Mouse (Mus musculus) fibroblast of lung, adult 2 months (primary cell): ENCODE data around the gene Ostf1.
"Not testable (repeated sequence)": the region's sequence is repeated elsewhere in the genome, so short reads cannot be mapped to it uniquely, and the experiment has no call there.

Source experiments
- DNase-seq: peaks from one replicate; pipeline ENCODE4 v3.0.0-alpha.2; 2011; ENCODE audit warnings: low read depth

Ostf1 gene

DNA sequence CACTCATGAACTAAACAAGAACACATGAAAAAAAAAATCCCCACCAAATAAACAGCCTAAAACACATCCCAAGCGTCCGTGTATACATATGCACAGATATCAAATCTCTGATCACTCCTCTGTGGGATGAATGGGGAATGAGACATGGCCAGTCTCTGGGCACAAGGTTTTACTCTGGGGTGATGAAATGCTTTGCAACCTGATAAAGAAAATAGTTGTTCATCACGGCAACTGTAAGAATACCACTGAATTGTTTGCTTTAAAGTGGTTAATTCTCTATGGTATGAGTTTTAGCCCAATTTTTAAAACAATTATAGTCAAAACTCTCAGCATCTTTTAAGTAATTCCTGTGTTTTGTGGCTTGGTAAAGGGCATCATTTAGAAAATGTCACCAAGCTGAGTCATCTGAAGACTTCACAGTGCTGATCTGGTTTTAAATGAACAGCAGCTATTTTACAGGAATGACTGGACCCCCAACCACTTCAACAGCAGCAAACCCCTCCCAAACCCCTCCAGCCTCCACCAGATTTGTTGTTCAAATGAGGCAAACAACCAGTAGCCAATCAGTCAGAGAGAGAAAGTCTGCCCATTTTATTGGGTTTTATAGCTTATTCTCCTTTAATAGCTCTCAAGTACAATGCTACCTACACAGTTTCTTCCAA lies 33.2 kb downstream of the Ostf1 start:
- DNase-seq, result no peak

DNA sequence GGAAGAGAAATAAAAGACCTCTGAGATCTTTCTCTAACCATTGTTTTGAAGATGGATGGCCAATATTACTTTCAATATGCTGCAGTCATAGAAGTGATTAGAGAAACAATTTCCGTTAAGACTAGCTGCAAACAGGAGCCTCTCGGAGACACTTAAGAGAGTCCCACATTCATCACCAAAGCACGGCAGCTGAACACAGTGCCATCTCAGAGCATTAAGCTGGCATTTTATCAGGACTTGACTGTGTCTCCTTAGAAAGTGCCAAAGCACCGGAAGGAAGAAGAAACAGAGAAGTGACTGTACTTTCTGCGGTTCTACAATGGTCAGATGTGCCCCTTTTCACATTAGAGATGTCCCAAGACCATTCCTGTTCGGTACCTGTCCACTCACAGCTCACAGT lies 33.9 kb downstream of the Ostf1 start:
- DNase-seq, result no peak

DNA sequence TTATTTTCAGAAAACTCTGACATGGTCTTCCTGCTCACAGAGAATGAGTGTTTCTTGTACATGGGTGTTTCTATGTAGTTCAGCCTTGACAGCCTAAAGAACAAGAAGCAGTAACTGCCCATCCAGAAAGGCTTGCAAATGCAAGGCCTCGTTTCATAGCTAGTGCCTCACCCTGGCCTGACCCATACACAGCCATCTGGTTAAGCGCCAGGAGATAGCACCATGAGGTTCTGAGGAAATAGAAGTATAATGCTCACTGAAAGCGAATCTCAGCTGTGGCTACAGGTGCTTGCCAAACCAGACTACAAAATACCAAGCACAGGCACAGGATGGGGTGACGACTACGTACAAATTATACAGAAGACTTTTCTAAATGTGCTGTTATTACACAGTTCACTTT lies 34.7 kb downstream of the Ostf1 start:
- DNase-seq, result no peak

DNA sequence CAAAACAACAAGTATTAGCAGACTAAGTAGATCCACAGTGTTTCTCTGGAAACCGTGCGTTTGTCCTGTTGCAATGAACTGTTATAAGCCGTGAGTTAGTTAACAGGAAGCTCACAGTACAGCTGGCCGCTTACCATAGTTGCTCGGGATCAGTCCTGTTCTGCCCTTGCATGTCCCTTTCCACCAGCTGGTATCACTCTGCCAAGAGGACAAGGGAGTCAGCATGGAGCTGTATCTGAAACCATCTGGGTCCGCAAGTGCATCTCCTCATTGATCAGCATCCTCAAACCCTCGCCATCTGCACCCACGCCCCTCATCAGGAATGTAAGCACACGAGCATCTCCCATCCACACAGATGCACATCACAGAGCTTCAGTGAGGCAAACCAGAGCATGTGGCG lies 37.9 kb downstream of the Ostf1 start:
- no peak for DNase-seq

DNA sequence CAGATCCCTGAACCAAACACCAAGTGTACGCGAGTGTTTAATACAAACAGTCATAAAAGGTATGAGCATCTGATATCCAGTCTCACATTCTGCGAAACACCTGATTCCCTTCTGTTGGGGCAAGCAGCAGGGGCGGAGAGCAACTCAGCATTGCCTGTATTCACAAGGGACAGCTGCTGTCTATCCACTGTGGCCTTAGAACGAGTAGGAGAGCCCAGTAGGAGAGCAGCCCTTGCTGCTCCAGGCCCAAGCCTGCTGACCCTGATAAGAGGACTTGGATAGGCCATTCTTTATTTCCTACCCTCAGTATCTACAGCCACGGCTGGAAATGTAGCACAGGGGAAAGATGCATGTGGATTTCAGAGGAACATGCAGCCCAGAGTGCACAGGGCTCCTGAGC lies 38.7 kb downstream of the Ostf1 start:
- DNase-seq, result no peak

DNA sequence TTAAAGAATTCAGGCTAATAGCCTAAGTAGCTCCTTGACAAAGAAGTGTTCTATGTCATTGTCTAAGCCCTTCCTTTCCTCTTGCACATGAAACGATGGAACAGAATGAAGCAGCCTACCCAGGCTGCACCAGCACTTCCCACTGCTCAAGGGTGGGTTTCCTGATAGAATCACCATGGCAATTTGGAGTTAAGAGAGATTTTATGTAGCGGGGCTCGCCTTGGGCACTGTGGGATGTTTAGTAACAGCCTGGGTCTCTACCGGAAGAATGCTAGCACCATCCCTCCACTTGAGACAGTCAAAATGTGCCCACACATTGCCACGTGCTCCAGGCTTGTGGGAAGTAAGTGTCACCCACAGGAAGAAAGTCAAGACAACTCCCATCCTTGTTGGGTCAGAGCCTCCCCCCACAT lies 40.7 kb downstream of the Ostf1 start:
- DNase-seq, result no peak

DNA sequence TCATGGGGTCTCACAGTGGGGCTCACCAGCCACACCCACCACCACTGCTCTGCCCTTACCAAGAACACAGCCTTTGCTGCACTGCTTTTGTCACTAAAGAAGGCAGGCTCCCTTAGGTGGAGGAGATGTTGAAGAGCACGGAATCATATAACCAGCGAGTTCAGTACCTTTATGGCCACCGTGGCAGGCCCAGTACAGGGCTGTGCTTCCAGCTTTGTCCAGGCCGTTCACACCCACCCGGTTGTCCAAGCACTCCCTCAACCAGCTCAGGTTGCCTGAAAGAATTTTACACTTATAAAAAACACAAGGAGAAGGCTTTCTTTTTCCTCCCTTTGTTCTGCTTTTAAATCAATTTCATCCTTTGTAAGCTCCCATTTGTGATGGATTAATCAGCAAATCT lies 41.4 kb downstream of the Ostf1 start:
- no peak for DNase-seq

DNA sequence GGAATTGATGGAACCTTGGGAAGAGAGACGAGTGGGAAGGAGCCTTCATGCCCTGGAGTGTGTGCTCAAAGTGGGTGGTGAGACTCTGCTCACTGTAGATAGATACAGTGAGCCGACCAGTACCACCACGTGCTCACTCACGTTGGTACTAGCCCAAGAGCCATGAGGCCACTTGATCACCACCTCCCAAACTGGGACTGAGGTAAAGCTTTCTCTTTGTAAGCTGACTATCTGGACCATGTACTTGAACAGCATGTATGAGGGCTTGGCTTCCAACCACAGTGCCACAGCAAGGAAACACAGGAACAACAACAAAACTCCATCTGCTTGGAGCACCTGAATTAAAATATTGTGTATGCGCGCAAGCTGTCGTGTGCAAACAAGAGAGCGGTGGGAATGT lies 42.3 kb downstream of the Ostf1 start:
- DNase-seq, result no peak

DNA sequence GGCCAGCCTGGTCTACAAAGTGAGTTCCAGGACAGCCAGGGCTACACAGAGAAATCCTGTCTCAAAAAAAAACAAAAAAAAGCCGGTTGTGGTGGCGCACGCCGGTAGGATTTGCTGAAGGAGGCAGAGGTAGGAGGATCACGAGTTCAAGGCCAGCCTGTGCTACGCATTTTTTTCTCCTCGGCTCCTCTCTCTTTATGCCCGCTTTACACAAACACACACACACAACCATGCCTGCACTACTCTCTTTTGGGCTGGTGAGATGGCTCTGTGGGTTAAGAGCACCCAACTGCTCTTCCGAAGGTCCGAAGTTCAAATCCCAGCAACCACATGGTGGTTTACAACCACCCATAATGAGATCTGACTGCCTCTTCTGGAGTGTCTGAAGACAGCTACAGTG lies 42.8 kb downstream of the Ostf1 start:
- DNase-seq, result not testable (repeated sequence)

DNA sequence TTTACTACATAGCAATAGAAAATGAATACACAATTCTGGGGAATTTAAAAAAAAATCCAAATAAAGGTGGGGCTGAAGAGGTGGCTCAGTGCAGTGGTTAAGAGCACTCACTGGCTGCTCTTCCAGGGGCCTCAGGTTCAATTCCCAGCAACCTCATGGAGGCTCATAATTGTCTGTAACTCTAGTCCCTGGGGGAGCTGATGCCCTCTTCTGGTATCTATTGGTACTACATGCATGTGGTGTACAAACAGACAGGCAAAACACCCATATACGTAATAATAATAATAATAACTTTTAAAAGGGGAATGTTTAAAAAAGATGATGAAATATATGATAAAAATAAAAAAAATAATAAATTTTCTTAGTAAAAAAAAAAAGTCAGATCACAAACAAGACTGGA lies 43.4 kb downstream of the Ostf1 start:
- DNase-seq, result no peak

DNA sequence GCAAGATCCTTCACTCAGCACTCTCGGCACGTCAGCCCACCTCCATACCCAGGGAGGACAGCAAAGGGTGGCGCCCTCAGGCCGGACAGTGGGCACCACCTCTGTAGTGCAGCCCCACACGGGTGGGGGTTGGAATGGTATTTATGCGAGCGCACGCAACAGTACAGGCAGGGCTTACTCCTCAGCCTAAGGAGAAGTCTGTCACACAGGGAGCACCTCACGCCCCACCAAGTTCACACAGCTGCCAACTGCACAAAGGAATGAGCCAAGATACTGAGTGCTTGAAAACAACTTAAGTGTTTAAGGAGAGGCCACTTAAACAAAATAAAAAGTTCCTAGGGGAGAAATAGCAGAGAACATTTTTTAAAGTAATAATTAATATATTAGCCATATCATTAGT lies 44.5 kb downstream of the Ostf1 start:
- no peak for DNase-seq

DNA sequence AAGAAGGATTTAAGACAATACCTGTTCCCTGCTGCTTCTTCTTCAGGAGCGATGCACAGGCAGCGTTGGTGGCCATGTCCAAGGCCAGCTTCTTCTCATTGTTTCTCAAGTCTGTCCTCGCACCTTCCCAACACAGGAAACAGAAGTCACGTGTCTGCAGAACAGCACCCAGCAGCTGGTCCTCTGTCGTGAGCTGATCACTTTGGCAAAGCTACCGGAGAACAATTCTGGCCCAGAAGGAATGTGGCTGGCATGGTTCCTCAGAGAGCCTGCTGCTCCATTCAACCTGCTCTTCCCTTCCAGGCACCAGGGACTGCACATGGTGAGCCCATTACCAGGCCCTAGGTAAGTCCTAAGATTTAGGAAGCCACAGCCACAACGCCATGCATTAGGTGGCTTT lies 47.0 kb downstream of the Ostf1 start:
- DNase-seq, result no peak

DNA sequence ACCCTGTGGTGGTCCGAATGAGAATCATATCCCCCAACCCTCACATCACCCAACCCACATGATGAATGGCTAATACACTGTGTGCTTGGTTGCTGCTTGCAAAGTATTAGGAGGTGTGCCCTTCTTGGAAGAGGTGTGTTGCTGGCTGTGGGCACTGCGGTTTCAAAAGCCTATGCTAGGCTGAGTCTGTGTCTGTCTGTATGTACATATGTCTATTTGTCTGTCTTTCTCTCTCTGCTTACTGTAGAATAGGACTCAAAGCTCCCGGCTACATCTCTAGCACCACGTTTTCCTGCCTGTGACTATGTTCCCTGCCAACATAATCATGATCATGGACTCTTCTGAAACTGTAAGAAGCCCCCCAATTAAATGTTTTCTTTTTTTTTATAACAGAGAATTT lies 47.9 kb downstream of the Ostf1 start:
- DNase-seq, result no peak

DNA sequence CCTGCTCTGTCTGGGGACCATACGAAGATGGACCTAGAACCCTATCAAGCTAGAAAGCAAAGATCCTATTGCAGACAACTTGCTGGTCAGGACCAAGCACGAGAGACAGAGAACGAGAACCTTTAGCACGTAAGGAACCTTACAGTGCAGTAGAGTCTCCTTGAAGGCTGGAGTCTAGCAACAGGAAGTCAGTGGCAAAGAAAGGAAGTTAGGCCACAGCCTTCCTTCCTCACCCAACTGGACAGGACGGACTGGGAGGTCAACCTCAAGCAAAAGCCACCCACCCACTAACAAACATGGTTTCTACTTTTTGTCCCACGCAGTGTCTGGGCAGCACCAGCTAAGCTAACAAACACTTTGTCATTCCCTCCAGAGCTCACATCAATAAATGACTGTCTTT lies 48.7 kb downstream of the Ostf1 start:
- no peak for DNase-seq

DNA sequence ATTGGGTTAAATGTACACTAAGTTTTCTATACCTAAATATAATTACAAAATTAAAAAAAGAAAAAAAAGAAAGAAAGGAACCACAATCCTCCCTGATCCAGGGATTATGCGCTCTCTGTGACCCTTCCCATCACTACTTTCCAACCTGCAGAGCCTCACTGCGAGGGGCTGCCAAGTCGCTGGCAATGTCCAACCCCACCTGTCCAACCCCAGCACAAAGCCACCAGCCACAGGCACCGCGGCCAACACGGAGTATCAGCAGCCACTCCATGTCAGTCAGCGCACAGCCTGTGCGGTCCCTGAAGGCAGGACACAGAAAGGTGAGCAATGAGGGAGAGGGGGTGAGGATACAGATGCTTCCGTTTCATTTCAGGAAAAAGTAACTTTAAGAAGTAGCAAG lies 49.4 kb downstream of the Ostf1 start:
- no peak for DNase-seq

DNA sequence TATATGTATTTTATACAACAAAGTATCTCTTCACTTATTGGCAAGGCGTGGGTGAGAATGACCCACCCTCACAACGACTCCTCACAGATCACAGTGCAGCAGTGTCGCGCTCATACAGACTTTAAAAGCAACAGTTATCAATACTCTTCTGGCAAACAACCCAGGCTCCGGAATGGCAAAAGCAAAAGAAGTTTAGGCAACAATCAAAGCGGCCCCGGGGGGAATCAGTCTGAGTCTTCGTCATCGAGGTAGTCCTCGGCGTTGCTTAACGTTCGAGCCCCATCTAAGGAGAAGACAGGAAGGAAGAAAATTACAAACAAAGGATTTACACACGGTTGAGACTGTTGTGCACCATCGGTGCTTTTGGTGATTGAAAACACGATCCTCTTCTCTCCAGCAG lies 50.6 kb downstream of the Ostf1 start:
- DNase-seq, result no peak

DNA sequence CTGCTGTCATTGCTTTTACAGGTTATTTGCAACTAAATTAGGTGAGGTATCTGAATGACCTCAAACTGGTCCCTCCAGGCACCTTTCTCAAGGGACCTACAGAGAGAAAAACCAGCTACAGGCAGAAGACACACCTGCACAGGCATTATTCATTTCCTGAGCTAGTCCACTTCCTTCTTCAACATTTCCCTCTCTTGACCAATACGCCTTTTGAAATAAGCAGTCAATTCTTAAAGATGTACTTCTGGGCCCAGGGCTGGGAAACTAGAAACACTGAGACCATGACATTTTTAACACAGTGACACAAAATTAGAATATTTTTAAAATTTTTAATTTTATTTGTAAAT lies 52.6 kb downstream of the Ostf1 start:
- no peak for DNase-seq

DNA sequence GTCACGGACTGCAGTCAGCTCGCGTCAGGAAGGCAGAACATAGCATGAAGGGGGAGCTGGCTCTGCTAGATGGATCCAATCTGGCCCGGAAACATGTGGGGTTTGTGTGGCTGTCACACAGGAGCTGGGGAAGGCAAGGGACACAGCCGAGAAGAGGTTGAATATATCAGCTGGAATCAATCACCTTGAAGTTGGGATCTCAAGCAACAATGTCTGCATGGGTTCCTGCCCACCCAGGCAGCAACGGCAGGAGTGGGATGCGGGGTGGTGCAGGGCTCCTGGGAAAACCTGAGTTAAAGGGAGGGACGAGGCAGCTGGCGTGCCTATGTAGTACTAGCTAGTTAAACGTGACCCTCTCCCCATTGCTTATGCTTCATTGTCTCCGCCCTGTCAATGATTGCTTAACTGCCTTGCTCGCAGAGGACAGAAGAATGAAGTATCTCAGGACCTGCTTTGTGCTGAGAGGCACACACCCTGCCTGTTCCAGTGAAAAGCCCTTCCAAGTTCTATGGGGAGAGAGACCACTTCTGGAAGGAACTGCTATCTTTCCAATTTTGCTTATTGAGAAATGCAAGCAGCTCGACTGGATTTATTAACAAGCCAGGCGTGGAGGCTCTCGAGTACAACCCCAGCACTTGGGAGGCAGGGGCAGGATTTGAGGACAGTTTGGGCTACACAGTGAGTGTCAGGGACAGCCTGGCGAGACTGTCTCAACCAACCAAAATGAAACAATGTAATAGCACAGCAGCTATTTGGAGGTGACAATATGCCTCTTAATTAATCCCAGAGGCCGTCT lies 53.2 kb downstream of the Ostf1 start:
- DNase-seq, result no peak

DNA sequence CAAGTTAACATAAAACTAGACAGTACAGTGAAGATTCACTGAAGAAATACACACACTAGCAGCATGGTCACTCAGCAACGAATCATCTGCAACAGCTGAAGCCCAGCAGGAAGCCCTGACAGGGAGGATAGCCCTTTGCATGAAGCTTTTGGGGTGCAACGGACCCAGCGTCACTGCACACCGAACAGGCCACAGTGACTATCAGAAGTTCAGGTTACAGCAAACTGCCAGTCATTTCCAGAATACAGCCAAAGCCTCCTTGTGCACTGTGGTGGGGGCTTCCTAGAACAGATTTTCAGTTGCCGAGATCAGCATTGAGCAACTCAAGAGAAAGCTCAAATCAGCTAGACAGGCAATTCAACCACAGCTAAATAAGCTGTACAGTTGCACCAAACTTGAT lies 54.3 kb downstream of the Ostf1 start:
- no peak for DNase-seq

DNA sequence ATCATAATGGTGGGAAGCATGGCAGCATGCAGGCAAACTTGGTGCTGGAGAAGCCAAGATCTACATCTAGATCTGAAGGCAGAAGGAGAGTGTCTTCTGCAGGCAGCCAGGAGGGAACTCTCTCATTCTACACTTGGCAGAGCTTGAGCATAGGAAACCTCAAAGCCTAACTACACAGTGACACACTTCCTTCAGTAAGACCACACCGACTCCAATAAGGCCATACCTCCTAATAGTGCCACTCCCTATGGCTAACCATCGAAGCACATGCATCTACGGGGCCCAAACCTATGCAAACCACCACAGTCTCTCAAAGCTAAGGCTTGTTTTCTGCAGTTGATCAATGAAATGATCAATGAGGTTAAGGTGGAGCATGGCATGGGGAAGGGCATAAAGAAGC lies 55.7 kb downstream of the Ostf1 start:
- no peak for DNase-seq

DNA sequence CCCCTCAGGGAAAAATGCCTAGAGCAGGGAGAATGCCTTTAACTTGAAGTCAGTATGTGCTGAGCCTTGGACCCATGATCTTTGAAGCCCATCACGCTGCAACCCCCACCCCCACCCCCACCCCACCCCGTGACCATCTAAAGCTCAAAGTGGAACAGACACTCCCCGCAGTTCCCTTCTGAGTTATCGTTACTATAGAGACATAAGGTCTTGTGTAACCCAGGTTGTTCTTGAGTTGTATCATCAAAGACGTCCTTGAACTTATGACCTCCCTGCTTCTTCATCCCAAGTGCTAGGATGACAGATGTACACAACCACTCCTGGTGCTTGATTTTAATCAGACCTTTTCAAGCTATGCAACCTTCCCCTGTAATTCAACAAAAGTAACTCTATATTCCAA lies 57.7 kb downstream of the Ostf1 start:
- no peak for DNase-seq

DNA sequence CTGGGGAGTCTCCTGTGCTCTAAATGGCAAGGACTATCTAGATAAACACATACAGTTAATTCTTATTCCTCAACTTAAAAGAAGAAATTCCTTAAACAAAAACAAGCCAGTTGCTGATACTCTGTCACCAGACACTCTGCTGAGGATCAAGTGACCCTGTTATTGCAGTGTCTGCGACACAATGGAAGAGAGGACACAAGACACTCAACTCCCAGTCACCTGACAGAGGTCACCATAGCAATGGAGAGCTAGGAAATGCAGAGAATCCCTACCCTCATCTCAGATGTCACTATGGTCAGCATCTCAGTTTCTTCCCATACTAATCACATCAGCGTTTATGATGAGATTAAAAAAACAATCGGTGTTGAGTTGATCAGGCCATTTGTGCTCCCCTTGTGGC lies 58.2 kb downstream of the Ostf1 start:
- DNase-seq, result no peak

DNA sequence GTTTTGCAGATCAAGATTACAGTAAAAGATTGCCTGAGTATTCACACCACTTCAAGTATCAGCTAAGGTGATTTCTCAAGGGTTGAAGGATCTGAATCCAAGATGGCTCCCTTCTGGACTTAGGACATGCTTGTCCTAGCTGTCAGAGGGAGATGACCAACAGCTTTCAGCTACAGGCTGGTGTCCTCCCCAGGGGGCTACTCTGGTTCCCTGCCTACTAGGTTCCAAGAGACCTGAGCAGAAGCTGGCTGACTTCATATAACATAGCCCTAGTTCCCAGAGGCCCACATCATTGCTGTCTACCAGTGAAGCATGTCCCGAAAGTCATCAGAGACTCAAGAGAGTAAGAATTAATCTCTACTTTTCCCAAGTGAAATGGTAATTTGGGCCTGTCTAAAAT lies 62.1 kb downstream of the Ostf1 start:
- DNase-seq, result no peak

DNA sequence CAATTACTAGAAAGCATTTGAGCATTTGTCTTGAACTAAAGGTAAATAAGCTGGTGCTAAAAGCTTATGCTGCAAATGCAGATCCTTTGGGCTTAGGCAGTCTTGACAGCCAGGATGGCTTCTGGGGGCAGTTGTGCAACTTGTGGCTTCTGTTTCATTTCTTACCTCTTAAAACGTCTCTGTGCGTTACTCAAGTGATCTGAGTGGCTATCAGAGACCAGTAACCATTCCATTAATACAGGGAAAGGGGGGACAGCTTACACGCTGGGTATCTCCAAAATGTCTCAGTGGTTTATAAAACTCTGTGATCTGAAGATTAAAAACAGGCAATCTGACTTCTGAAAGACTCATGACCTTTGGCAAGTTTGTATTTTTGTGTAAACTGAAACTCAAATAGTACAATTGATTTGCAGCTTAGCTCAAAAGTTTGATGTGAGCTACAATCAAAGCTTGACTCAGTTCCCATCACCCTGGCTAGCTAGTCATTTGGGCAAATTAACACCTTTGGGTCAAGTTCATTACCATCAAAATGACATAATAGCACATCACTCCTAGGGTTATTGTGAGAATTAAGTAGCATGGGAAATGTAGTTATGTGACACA lies 62.7 kb downstream of the Ostf1 start:
- no peak for DNase-seq
